Comparison of ENCODE assay signal across 43 mouse cellular contexts in genomic region chr11:109103386-109103785, GRCm38 (mm10). TPM values are rescaled to one million over a fixed set of nuclear protein-coding genes. Genes with fewer than 3 reads are reported as not detected.
"Had no signal": no experiment of that assay in that cellular context is flagged by ENCODE, and none has a peak within 500 bp of the region (broad histone marks: within the 10 kb centered on the region; RNA-seq: fewer than 3 reads in every experiment).

No protein-coding gene starts in this region.

- H3K9me3 ChIP-seq: heart, embryonic 10.5 days; heart, embryonic 12.5 days; hindbrain, embryonic 12.5 days; kidney, embryonic 15.5 days; limb, embryonic 13.5 days; limb, embryonic 15.5 days; liver, embryonic 12.5 days had no signal

- H3K27me3 ChIP-seq: hindbrain, embryonic 12.5 days; kidney, embryonic 15.5 days; limb, embryonic 15.5 days; liver, embryonic 12.5 days had no signal

- H3K4me3 ChIP-seq: heart, embryonic 10.5 days; heart, embryonic 12.5 days; hindbrain, embryonic 12.5 days; kidney, embryonic 15.5 days; limb, embryonic 13.5 days; limb, embryonic 15.5 days; liver, embryonic 12.5 days had no signal

- H3K4me2 ChIP-seq: heart, embryonic 12.5 days; hindbrain, embryonic 12.5 days; hindbrain, embryonic 14.5 days; kidney, embryonic 15.5 days; limb, embryonic 13.5 days; limb, embryonic 15.5 days; liver, embryonic 12.5 days had no signal

- ATAC-seq: hindbrain, embryonic 16.5 days; liver, embryonic 12.5 days had no signal

- H3K27ac ChIP-seq: heart, embryonic 10.5 days; hindbrain, embryonic 12.5 days; hindbrain, embryonic 14.5 days; kidney, embryonic 15.5 days; kidney, postnatal 0 days; limb, embryonic 13.5 days; limb, embryonic 15.5 days; liver, embryonic 12.5 days had no signal

- DNase-seq: gastrocnemius, postnatal 14 days; gastrocnemius, postnatal 36 days; heart, adult 18-20 months; heart, postnatal 14 days; heart, postnatal 36 days; kidney, adult 11 months; kidney, adult 2 months; kidney, adult 9 months; kidney, postnatal 14 days; kidney, postnatal 36 days; layer of hippocampus, adult 9-11 months; layer of hippocampus, postnatal 36 days; left cerebral cortex, postnatal 4 days had no signal

- H3K4me1 ChIP-seq: liver, embryonic 12.5 days had no signal

- H3K9ac ChIP-seq: heart, embryonic 12.5 days; hindbrain, embryonic 12.5 days; hindbrain, embryonic 14.5 days; kidney, embryonic 15.5 days; limb, embryonic 13.5 days; limb, embryonic 15.5 days; liver, embryonic 12.5 days had no signal

- H3K36me3 ChIP-seq: heart, embryonic 10.5 days; heart, embryonic 12.5 days; hindbrain, embryonic 12.5 days; kidney, embryonic 15.5 days; limb, embryonic 13.5 days; limb, embryonic 15.5 days; liver, embryonic 12.5 days had no signal

RNA-seq across cellular contexts. Expression of gene E030025P04Rik, which starts 40.8 kb away (rescaled TPM):
- total RNA-seq: gastrocnemius, adult 18-20 months; gastrocnemius, adult 8-10 months; gastrocnemius, postnatal 14 days; gastrocnemius, postnatal 36 days; heart, adult 18-20 months; heart, adult 8-10 months; heart, postnatal 14 days; heart, postnatal 36 days; hematopoietic stem cell, adult 5-6 weeks; layer of hippocampus, adult 18-20 months; layer of hippocampus, adult 8-10 months; layer of hippocampus, postnatal 14 days; layer of hippocampus, postnatal 36 days; left cerebral cortex, adult 18-20 months; left cerebral cortex, adult 8-10 months; left cerebral cortex, postnatal 10 days; left cerebral cortex, postnatal 25 days; left cerebral cortex, postnatal 4 days; liver, adult 2 months had no signal
- polyA plus RNA-seq: frontal cortex, adult 2 months; gonadal fat pad, adult 2 months; heart, embryonic 10.5 days; heart, embryonic 12.5 days; heart, embryonic 14.5 days; heart, embryonic 16.5 days; hindbrain, embryonic 12.5 days; hindbrain, embryonic 14.5 days; hindbrain, embryonic 16.5 days; intestine, embryonic 14.5 days; intestine, embryonic 16.5 days; kidney, adult 2 months; kidney, embryonic 15.5 days; kidney, postnatal 0 days; large intestine, adult 2 months; limb, embryonic 11.5 days; limb, embryonic 13.5 days; limb, embryonic 15.5 days; liver, adult 2 months; liver, embryonic 12.5 days had no signal
